Mouse (Mus musculus): ENCODE data around the gene Acot8.

- TF ChIP-seq POLR2A (IDR thresholded peaks at IDR 0.05; ENCODE audit: low read depth, low read length) (no peak), CTCF (IDR thresholded peaks at IDR 0.05; ENCODE audit: extremely low read depth, insufficient read depth, insufficient read length, insufficient replicate concordance) (no peak)
Observed at GRCm38 (mm10) chr2:164815821-164816220, 11.1 kb upstream of the Acot8 start.

All from spleen, adult 2 months (tissue).